8 mouse cellular contexts compared by ENCODE assay signal in the genomic region with DNA sequence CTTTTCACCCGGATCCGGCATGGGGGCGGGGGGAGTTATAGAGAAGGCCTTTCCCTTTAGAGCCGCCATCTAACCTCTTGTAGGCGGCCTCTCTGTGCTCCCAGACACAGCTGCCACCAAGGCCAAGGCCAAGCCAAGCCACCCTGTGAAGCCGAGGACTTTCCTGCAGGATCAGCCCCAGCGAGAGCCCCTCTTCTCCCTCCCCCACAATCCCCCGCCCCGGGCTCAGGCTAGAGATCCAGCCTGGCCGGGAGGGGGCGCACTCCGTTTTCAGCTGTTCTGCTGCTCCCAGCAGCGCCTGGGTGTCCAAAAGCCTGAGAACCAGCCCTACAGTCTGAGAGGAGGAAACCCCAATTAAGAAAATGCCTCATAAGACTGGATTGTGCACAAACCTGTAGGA. TPM values are rescaled to one million over a fixed set of nuclear protein-coding genes. Genes with fewer than 3 reads are reported as not detected.
A peak's percentile ranks its signal among the peaks of the same experiment; 100 is the strongest.
DNase-seq lines count a peak whose midpoint lies in the region; ATAC-seq and TF ChIP-seq lines count a peak whose summit lies in the region.

No protein-coding gene starts in this region.

- H3K9ac ChIP-seq in heart, postnatal 0 days (replicated peaks; ENCODE audit: low read depth, low read length) = no peak overlapping the region

- no peaks in the 10 kb centered on the region for H3K36me3 ChIP-seq in heart, postnatal 0 days (replicated peaks; ENCODE audit: control insufficient read depth, insufficient read depth, low read length)

- ATAC-seq in heart, postnatal 0 days (ENCODE audit: insufficient read depth, low read depth) = no peak; the same call in 1 of the 2 replicates
- ATAC-seq in megakaryocyte progenitor cell, adult 5-6 weeks (replicated peaks; ENCODE audit: poor library complexity) = 0 out of 2 replicates have a peak, but pooled peaks have one; percentile 39
- no peak for ATAC-seq in megakaryocyte-erythroid progenitor cell, adult 5-6 weeks (replicated peaks; ENCODE audit: low FRiP score, low TSS enrichment, poor library complexity, severe bottlenecking)

- no peak overlapping the region for H3K27ac ChIP-seq in gastrocnemius, adult 2 months
- H3K27ac ChIP-seq in heart, postnatal 0 days (ENCODE audit: low read depth) = no peak overlapping the region

- no peaks in the 10 kb centered on the region for H3K27me3 ChIP-seq in heart, postnatal 0 days (ENCODE audit: control insufficient read depth, insufficient read depth, low read length)

- peaks cover 5% of the 10 kb centered on the region; the same call in 1 of the 2 replicates for H3K4me1 ChIP-seq in heart, postnatal 0 days (ENCODE audit: control insufficient read depth, insufficient read depth)

- intact Hi-C loops in gastrocnemius, adult 2 months (cut with DNase I) = no loop called here

- no peak for TF ChIP-seq EP300 in heart, postnatal 0 days (IDR thresholded peaks at IDR 0.05; ENCODE audit: low read depth)

- DNase-seq in gastrocnemius, adult 2 months = no peak
- no peak for DNase-seq in gastrocnemius, adult 8-10 months (ENCODE audit: low spot score in 2 of 2)
- DNase-seq in right cerebral cortex, postnatal 14 days = peak; percentile 60
- DNase-seq in right cerebral cortex, adult 2 months (ENCODE audit: low spot score in 2 of 2) = no peak
- DNase-seq in heart, postnatal 0 days (ENCODE audit: low spot score) = no peak
- no peak for DNase-seq in urinary bladder, postnatal 10 days (ENCODE audit: low spot score)

- H3K4me2 ChIP-seq in heart, postnatal 0 days (ENCODE audit: low read depth, low read length) = no peak overlapping the region

- H3K4me3 ChIP-seq in gastrocnemius, adult 2 months = no peak overlapping the region
- no peak overlapping the region for H3K4me3 ChIP-seq in heart, postnatal 0 days (ENCODE audit: low read depth, low read length)

- WGBS in heart, postnatal 0 days = 21% methylated on average over 13 of the region's 13 CpGs

- peak; percentile 30; the same call in 1 of the 2 replicates for TF ChIP-seq CTCF in gastrocnemius, adult 2 months (IDR thresholded peaks at IDR 0.05)
- peak; percentile 16; the same call in 1 of the 2 replicates for TF ChIP-seq CTCF in heart, postnatal 0 days (IDR thresholded peaks at IDR 0.05; ENCODE audit: low read depth)

- H3K9me3 ChIP-seq in heart, postnatal 0 days (replicated peaks; ENCODE audit: control insufficient read depth, low read length) = no peaks in the 10 kb centered on the region

RNA-seq across cellular contexts. Expression of gene Dtnb, which starts 21.9 kb away (rescaled TPM):
- 10 to 100 TPM in 1 of 2 experiments, 1 to 10 TPM in 1; 2.1 to 11.7 TPM for total RNA-seq in gastrocnemius, adult 2 months (2021)
- 1 to 10 TPM; 1.4 to 9.8 (median 5.4) TPM for total RNA-seq in gastrocnemius, adult 8-10 months (2022)
- 25.5 and 30.7 TPM in 2 replicates for total RNA-seq in heart, postnatal 0 days (2014; rRNA removed; ENCODE audit: low replicate concordance)
- 4.7 and 5.7 TPM in 2 replicates for polyA plus RNA-seq in heart, postnatal 0 days (2015; fragmentation: Nextera tagmentation; extraction: Ambion mirVana)
- total RNA-seq in megakaryocyte progenitor cell, adult 5-6 weeks (2015) = 12.4 and 16.1 TPM in 2 replicates
- total RNA-seq in megakaryocyte progenitor cell, adult 5-6 weeks (2017) = 12.6 and 16.1 TPM in 2 replicates
- 43.8 and 49.1 TPM in 2 replicates for total RNA-seq in megakaryocyte-erythroid progenitor cell, adult 5-6 weeks (2014; fragmentation: Nextera tagmentation)
- total RNA-seq in megakaryocyte-erythroid progenitor cell, adult 5-6 weeks (2017) = 16.8 and 22.9 TPM in 2 replicates
